Mouse (Mus musculus) olfactory bulb, adult 2 months (tissue): ENCODE measurements around the gene Slc35g1. TPM values are rescaled to one million over a fixed set of nuclear protein-coding genes. Genes with fewer than 3 reads are reported as not detected.
"Not testable (repeated sequence)": the region's sequence is repeated elsewhere in the genome, so short reads cannot be mapped to it uniquely, and the experiment has no call there.

ENCODE experiments used
- H3K27ac ChIP-seq: fragments of 200-500 bp; 2 replicates; pipeline ENCODE4 v1.5.1; 2012; ENCODE audit warnings: low read depth, low read length; ENCODE audit not compliant: insufficient read depth
- H3K4me1 ChIP-seq: fragments of 200-500 bp; 2 replicates; pipeline ENCODE4 v1.6.1; 2012; ENCODE audit warnings: low read length; ENCODE audit not compliant: control insufficient read depth, insufficient read depth
- H3K4me3 ChIP-seq: fragments of 200-500 bp; 2 replicates; pipeline ENCODE4 v1.5.1; 2012; ENCODE audit warnings: mild to moderate bottlenecking, low read depth, low read length, moderate library complexity; ENCODE audit not compliant: insufficient read depth
- CTCF ChIP-seq: fragments of 200-500 bp; IDR thresholded peaks from 2 replicates; pipeline ENCODE4 v1.5.1; 2012; ENCODE audit warnings: low read depth, mild to moderate bottlenecking, low read length, moderate library complexity; ENCODE audit not compliant: insufficient read depth
- POLR2A ChIP-seq: fragments of 200-500 bp; IDR thresholded peaks from 2 replicates; pipeline ENCODE4 v1.6.1; 2012; ENCODE audit warnings: mild to moderate bottlenecking, low read depth, low read length, moderate library complexity; ENCODE audit not compliant: insufficient read depth
- WGBS: fragments of 180-500 bp; shearing (Covaris S2); methylation state at CpG from one replicate; pipeline ENCODE4 v1.1.7; 2018; 5-methylcytosine and 5-hydroxymethylcytosine counted together
- polyA plus RNA-seq: library from polyadenylated mRNA; stranded (reverse); fragments of >200 nt; gene quantifications from 2 replicates; pipeline ENCODE4 v1.2.4, GENCODE M21; 2012; ENCODE audit warnings: low replicate concordance; ENCODE audit not compliant: missing spikeins, insufficient read depth, insufficient read length

Slc35g1 gene
- polyA plus RNA-seq, 1 experiment = not detected

DNA sequence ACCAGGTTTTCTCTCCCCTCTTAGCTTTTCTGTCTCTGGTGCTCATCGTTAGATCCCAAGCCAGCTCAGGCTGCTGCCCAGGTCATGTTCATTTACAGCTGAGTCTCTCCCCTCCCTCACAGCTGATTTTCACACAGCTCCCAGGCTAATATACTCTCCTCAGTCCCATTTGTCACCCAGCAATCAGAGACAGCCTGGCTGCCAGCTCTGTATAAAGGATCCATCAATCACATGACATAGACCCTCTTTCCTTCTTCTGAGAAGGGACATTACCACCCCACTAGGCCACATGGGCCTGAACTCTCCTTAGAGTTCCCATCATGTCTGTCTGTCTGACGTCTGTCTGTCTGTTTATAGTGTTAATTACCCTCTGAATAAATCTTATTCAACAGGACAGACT is 22.4 kb upstream of the Slc35g1 start:
- WGBS = 81% methylated on average over 2 of the region's 2 CpGs
- Histone ChIP-seq H3K4me1 (no peaks in the 10 kb centered on the region), H3K4me3 (no peak overlapping the region), H3K27ac (no peak overlapping the region)
- no peak for TF ChIP-seq POLR2A
- TF ChIP-seq CTCF = no peak

- 95% methylated on average over 12 of the region's 12 CpGs for WGBS
- TF ChIP-seq CTCF = no peak
- no peak for TF ChIP-seq POLR2A
Observed at GRCm38 (mm10) chr19:38383769-38384168, 12.0 kb upstream of the Slc35g1 start.

GRCm38 (mm10) chr19:38387021-38387420 is 8.8 kb upstream of the Slc35g1 start:
- H3K4me3 ChIP-seq, H3K4me1 ChIP-seq, H3K27ac ChIP-seq: not testable (repeated sequence)
- WGBS = 90% methylated on average over 1 of the region's 1 CpGs

More at GRCm38 (mm10) chr19:38383769-38384168, 12.0 kb upstream of the Slc35g1 start:
- no peaks in the 10 kb centered on the region for H3K4me1 ChIP-seq
- no peak overlapping the region for H3K27ac ChIP-seq
- H3K4me3 ChIP-seq = no peak overlapping the region

GRCm38 (mm10) chr19:38387835-38388234 is 7.9 kb upstream of the Slc35g1 start:
- TF ChIP-seq POLR2A = no peak
- no peak for TF ChIP-seq CTCF
- Histone ChIP-seq H3K4me3 (no peak overlapping the region), H3K4me1 (no peaks in the 10 kb centered on the region), H3K27ac (no peak overlapping the region)
- WGBS = 96% methylated on average over 4 of the region's 4 CpGs

- TF ChIP-seq CTCF (no peak), POLR2A (no peak)
- 42% methylated on average over 8 of the region's 8 CpGs for WGBS
Observed at GRCm38 (mm10) chr19:38396633-38396970, 822 bp downstream of the Slc35g1 start.

DNA sequence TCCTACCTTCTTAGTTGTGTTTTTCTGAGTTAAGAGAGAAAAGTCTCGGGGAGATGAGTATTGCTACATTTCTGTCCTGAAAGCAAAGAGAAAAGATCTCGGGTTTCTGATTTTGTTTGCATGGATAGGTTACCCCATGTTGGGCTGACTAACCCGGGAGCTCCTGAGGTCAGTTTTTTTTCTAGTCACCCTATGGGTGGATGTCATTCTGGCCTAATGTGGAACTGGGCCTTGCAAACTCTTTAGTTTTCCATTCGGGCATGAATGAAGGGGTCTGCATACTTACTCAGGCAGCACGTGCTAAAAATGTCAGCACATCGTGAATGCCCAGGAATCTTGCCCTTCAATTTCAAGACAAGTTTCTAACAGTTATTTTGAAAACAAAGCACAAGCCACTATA is 1.2 kb downstream of the Slc35g1 start:
- Histone ChIP-seq H3K4me3 (no peak overlapping the region), H3K4me1 (peaks cover 4% of the 10 kb centered on the region; the same call in 1 of the 2 replicates), H3K27ac (no peak overlapping the region)
- no peak for TF ChIP-seq CTCF
- WGBS = 61% methylated on average over 6 of the region's 6 CpGs

More at GRCm38 (mm10) chr19:38396633-38396970, 822 bp downstream of the Slc35g1 start:
- Histone ChIP-seq H3K4me1 (peaks cover 4% of the 10 kb centered on the region; the same call in 1 of the 2 replicates), H3K4me3 (peak overlapping the region; percentile 97), H3K27ac (no peak overlapping the region)

- H3K4me3 ChIP-seq = no peak overlapping the region
- no peak for TF ChIP-seq CTCF
- TF ChIP-seq POLR2A = no peak
- H3K4me1 ChIP-seq = peaks cover 4% of the 10 kb centered on the region; the same call in 1 of the 2 replicates
- WGBS = 91% methylated on average over 8 of the region's 8 CpGs
- no peak overlapping the region for H3K27ac ChIP-seq
Observed at GRCm38 (mm10) chr19:38398966-38399365, 3.2 kb downstream of the Slc35g1 start.

- TF ChIP-seq CTCF (no peak), POLR2A (no peak)
- Histone ChIP-seq H3K4me3 (no peak overlapping the region), H3K27ac (no peak overlapping the region), H3K4me1 (peaks cover 4% of the 10 kb centered on the region; the same call in 1 of the 2 replicates)
- WGBS = 96% methylated on average over 2 of the region's 2 CpGs
Observed at GRCm38 (mm10) chr19:38400851-38401250, 5.1 kb downstream of the Slc35g1 start.

- no peak for TF ChIP-seq POLR2A
- no peak for TF ChIP-seq CTCF
- WGBS = 90% methylated on average over 2 of the region's 2 CpGs
- Histone ChIP-seq H3K4me1 (peaks cover 2% of the 10 kb centered on the region; the same call in 1 of the 2 replicates), H3K4me3 (no peak overlapping the region), H3K27ac (no peak overlapping the region)
Observed at GRCm38 (mm10) chr19:38401416-38401815, 5.6 kb downstream of the Slc35g1 start.
